Mouse (Mus musculus) cortical plate, adult 2 months (tissue): Measurements from ENCODE around the gene Inka2. TPM values are rescaled to one million over a fixed set of nuclear protein-coding genes. Genes with fewer than 3 reads are reported as not detected.

Source experiments
- H3K27ac ChIP-seq: fragments of 200-500 bp; 2 replicates; pipeline ENCODE4 v1.5.1; 2012; ENCODE audit warnings: low read length, control low read depth, inconsistent platforms; ENCODE audit not compliant: insufficient read depth
- H3K4me1 ChIP-seq: fragments of 200-500 bp; 2 replicates; pipeline ENCODE4 v1.6.1; 2011; ENCODE audit warnings: low read length; ENCODE audit not compliant: control insufficient read depth, insufficient read depth
- H3K4me3 ChIP-seq: fragments of 200-500 bp; 2 replicates; pipeline ENCODE4 v1.5.1; 2011; ENCODE audit warnings: mild to moderate bottlenecking, low read length, control low read depth; ENCODE audit not compliant: insufficient read depth
- CTCF ChIP-seq: fragments of 200-500 bp; IDR thresholded peaks from 2 replicates; pipeline ENCODE4 v1.5.1; 2011; ENCODE audit warnings: mild to moderate bottlenecking, control low read depth, low read length; ENCODE audit not compliant: insufficient read depth; ENCODE audit errors: extremely low read depth
- POLR2A ChIP-seq: fragments of 200-500 bp; IDR thresholded peaks from 2 replicates; pipeline ENCODE4 v1.6.1; 2011; ENCODE audit warnings: mild to moderate bottlenecking, low read length, control low read depth; ENCODE audit not compliant: insufficient read depth; ENCODE audit errors: extremely low read depth
- polyA plus RNA-seq: library from polyadenylated mRNA; depleted of rRNA; stranded (reverse); fragments of >200 nt; gene quantifications from 2 replicates; pipeline ENCODE4 v1.2.3, GENCODE M21; 2012; rRNA removed

The Inka2 gene
- polyA plus RNA-seq = 71.9 and 75.2 TPM in 2 replicates

- Histone ChIP-seq H3K27ac (peak within 1 kb of the TSS; percentile 99), H3K4me1 (peaks cover 4% of the 10 kb centered on the region), H3K4me3 (peak within 1 kb of the TSS; percentile 94)
- TF ChIP-seq CTCF (no peak), POLR2A (peak; percentile 97)
These were observed at the start of gene Inka2 for GRCm38 (mm10) chr3:105704031-105705008. Gene Inka2 (plus strand): TSS chr3:105704599.

- Histone ChIP-seq H3K27ac (no peak overlapping the region), H3K4me3 (no peak overlapping the region), H3K4me1 (no peaks in the 10 kb centered on the region; the same call in 1 of the 2 replicates)
- TF ChIP-seq POLR2A = no peak
- no peak for TF ChIP-seq CTCF
These were observed 49.3 kb upstream of the Inka2 start for GRCm38 (mm10) chr3:105655031-105655585.

DNA sequence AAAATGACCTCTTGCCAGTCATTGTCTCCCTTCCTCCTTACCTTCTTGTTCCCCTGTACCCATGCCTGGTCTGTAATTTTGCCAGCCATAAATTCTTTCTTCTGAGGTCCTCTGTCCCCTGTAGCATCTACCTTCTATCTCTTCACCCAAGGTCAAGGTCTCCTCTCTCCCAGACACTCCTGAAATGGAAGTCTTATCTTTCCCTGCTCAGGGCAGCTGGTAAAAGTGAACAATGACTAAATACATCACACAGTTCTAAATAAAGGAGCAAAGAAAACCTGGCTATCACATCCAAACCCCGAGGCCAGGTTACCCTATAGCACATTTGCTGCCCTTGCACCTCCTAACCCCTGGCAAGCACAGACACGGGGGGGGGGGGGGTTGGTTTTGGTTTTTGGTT, 43.9 kb upstream of the Inka2 start:
- H3K27ac ChIP-seq = no peak overlapping the region
- TF ChIP-seq POLR2A (no peak), CTCF (no peak)
- no peak overlapping the region for H3K4me3 ChIP-seq
- H3K4me1 ChIP-seq = no peaks in the 10 kb centered on the region

- no peak overlapping the region for H3K4me3 ChIP-seq
- no peak for TF ChIP-seq POLR2A
- TF ChIP-seq CTCF = no peak
- no peaks in the 10 kb centered on the region for H3K4me1 ChIP-seq
- no peak overlapping the region for H3K27ac ChIP-seq
These were observed 41.4 kb upstream of the Inka2 start for GRCm38 (mm10) chr3:105663043-105663442.

DNA sequence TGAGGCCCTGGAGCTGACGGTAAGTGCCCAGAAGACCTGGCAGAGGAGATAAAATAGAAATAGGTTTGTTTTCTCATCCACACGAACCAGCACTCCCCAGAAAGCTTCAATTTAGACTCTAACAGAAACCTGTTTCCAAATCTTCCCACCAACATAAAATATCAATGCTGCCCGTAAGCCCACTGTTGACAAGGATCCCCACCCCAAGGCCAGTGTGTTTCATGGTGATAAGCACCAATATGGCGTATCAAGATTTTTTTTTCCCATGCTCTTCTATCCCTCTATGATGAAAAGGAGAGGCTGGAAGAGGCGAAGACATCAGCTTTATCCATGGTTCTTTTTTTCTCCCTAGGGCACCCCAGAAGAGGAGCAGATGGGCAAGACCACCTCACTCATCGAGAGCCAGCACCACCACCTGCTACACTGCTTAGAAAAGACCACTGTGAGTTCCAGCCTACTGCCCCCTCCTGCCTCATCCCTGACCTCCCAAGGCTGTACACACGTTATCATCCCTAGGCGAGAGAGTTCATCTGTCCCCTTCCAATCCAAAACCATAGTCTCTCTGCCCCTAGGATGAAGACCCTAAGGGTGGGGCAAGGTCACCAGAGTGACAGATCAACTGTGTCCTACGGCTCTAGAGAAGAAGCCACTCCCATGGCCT, 39.2 kb upstream of the Inka2 start:
- Histone ChIP-seq H3K4me1 (no peaks in the 10 kb centered on the region), H3K4me3 (no peak overlapping the region), H3K27ac (no peak overlapping the region)
- no peak for TF ChIP-seq POLR2A
- no peak for TF ChIP-seq CTCF

GRCm38 (mm10) chr3:105666996-105667523, 37.3 kb upstream of the Inka2 start:
- Histone ChIP-seq H3K4me1 (no peaks in the 10 kb centered on the region), H3K27ac (no peak overlapping the region), H3K4me3 (no peak overlapping the region)
- TF ChIP-seq POLR2A (no peak), CTCF (peak; percentile 32; the same call in 1 of the 2 replicates)

DNA sequence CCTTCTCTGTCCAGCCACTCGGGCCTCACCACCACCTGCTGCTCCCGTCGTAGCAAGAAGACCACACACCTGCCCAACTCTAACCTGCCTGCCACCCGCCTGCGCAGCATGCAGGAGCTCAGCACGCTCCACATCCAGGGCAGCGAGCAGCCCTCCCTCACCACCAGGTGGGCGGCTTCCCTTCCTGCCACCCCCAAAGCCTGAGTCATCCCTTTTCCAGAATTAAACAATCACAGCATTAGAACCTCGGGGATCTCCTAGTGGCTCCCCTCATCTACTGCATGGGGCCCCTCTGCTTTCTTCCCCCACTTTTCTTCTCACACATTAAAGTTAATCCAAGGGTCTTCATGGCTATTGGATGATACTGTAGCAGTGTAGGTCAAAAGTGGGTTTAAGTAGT, 36.2 kb upstream of the Inka2 start:
- no peak overlapping the region for H3K4me3 ChIP-seq
- no peaks in the 10 kb centered on the region for H3K4me1 ChIP-seq
- no peak for TF ChIP-seq POLR2A
- 0 out of 2 replicates have a peak, but pooled peaks have one; percentile 2 for TF ChIP-seq CTCF
- no peak overlapping the region for H3K27ac ChIP-seq

- Histone ChIP-seq H3K4me3 (no peak overlapping the region), H3K27ac (no peak overlapping the region), H3K4me1 (peaks cover 3% of the 10 kb centered on the region; the same call in 1 of the 2 replicates)
- TF ChIP-seq CTCF = no peak
- TF ChIP-seq POLR2A = no peak
These were observed 34.6 kb upstream of the Inka2 start for GRCm38 (mm10) chr3:105669776-105670175.

DNA sequence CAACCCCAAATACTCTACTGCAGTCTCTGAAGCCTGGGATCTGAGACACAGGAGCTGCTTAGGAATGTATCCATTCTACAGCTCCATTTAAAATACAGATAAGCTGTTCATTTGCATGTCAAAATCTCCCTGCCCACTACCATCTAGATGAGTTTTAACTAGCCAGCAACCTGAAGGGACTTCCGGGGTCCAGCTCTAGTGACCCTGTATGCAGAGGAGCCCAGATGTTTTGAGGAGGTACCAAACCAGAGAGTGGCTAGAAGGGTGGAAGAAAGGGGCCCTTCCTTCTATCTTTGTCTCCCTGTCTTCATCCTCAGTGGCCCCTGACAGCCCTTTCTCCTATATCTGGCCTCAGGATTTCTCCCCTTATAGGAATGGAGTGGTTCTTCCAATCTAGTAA, 33.6 kb upstream of the Inka2 start:
- no peak overlapping the region for H3K27ac ChIP-seq
- peaks cover 5% of the 10 kb centered on the region; the same call in 1 of the 2 replicates for H3K4me1 ChIP-seq
- no peak for TF ChIP-seq CTCF
- TF ChIP-seq POLR2A = no peak
- H3K4me3 ChIP-seq = no peak overlapping the region
